Mouse (Mus musculus) forebrain, embryonic 12.5 days (tissue): ENCODE measurements around the gene Gipc2. TPM values are rescaled to one million over a fixed set of nuclear protein-coding genes. Genes with fewer than 3 reads are reported as not detected.
A peak's percentile ranks its signal among the peaks of the same experiment; 100 is the strongest.

Experiments used
- ATAC-seq: fragments of 200-750 bp; cut with Nextera tagmentation; 2 replicates; pipeline ENCODE4 v1.8.0; 2017; ENCODE audit warnings: moderate TSS enrichment; ENCODE audit not compliant: low FRiP score
- H3K27ac ChIP-seq: fragments of 300-500 bp; sonication (generic); 2 replicates; pipeline ENCODE4 v1.5.1; 2016; ENCODE audit warnings: mild to moderate bottlenecking
- H3K27me3 ChIP-seq: fragments of 300-500 bp; sonication (generic); 2 replicates; pipeline ENCODE4 v1.6.1; 2016; ENCODE audit warnings: mild to moderate bottlenecking
- H3K36me3 ChIP-seq: fragments of 300-500 bp; sonication (generic); replicated peaks from 2 replicates; pipeline ENCODE4 v1.6.1; 2016; ENCODE audit warnings: mild to moderate bottlenecking
- H3K4me1 ChIP-seq: fragments of 300-500 bp; sonication (generic); 2 replicates; pipeline ENCODE4 v1.6.1; 2016
- H3K4me2 ChIP-seq: fragments of 300-500 bp; sonication (generic); 2 replicates; pipeline ENCODE4 v1.6.1; 2016; ENCODE audit warnings: mild to moderate bottlenecking, moderate library complexity
- H3K4me3 ChIP-seq: fragments of 300-500 bp; sonication (generic); replicated peaks from 2 replicates; pipeline ENCODE4 v1.5.1; 2016; ENCODE audit warnings: mild to moderate bottlenecking
- H3K9ac ChIP-seq: fragments of 300-500 bp; sonication (generic); 2 replicates; pipeline ENCODE4 v1.6.1; 2016; ENCODE audit warnings: mild to moderate bottlenecking
- H3K9me3 ChIP-seq: fragments of 300-500 bp; sonication (generic); 2 replicates; pipeline ENCODE4 v1.6.1; 2016
- WGBS: fragments of 180-500 bp; shearing (Covaris S2); methylation state at CpG from one replicate; pipeline ENCODE4 v1.1.7; 2016; 5-methylcytosine and 5-hydroxymethylcytosine counted together
- polyA plus RNA-seq: library from polyadenylated mRNA; unstranded; fragments of >200 nt; fragmentation: Nextera tagmentation; extraction: Ambion mirVana; gene quantifications from 2 replicates; pipeline ENCODE4 v1.2.1, GENCODE M21; 2016

Gene Gipc2
- polyA plus RNA-seq, 1 experiment from 2014 or later, result 1.4 TPM

GRCm38 (mm10) chr3:152081381-152081780 is 84.6 kb downstream of the Gipc2 start:
- H3K27me3 ChIP-seq, result no peaks in the 10 kb centered on the region
- 98% methylated on average over 3 of the region's 3 CpGs for WGBS
- no peak overlapping the region for H3K4me2 ChIP-seq
- no peak for ATAC-seq
- H3K9me3 ChIP-seq, result no peaks in the 10 kb centered on the region
- H3K27ac ChIP-seq, result no peak overlapping the region
- no peaks in the 10 kb centered on the region for H3K36me3 ChIP-seq
- no peaks in the 10 kb centered on the region for H3K4me1 ChIP-seq
- no peak overlapping the region for H3K9ac ChIP-seq
- no peak overlapping the region for H3K4me3 ChIP-seq

GRCm38 (mm10) chr3:152076088-152076487 is 89.9 kb downstream of the Gipc2 start:
- Histone ChIP-seq H3K27ac (no peak overlapping the region), H3K4me1 (no peaks in the 10 kb centered on the region), H3K4me3 (no peak overlapping the region), H3K9me3 (no peaks in the 10 kb centered on the region), H3K27me3 (no peaks in the 10 kb centered on the region), H3K9ac (no peak overlapping the region), H3K36me3 (no peaks in the 10 kb centered on the region), H3K4me2 (no peak overlapping the region)
- WGBS, result 89% methylated on average over 7 of the region's 7 CpGs
- no peak for ATAC-seq

GRCm38 (mm10) chr3:152069001-152069400 is 97.0 kb downstream of the Gipc2 start:
- Histone ChIP-seq H3K9ac (no peak overlapping the region), H3K4me1 (no peaks in the 10 kb centered on the region), H3K36me3 (no peaks in the 10 kb centered on the region), H3K27ac (no peak overlapping the region), H3K4me2 (no peak overlapping the region), H3K27me3 (no peaks in the 10 kb centered on the region), H3K9me3 (no peaks in the 10 kb centered on the region), H3K4me3 (no peak overlapping the region)
- WGBS, result 86% methylated on average over 2 of the region's 2 CpGs
- ATAC-seq, result no peak

- ATAC-seq, result no peak
- Histone ChIP-seq H3K9me3 (no peaks in the 10 kb centered on the region), H3K4me2 (no peak overlapping the region), H3K9ac (no peak overlapping the region), H3K27ac (no peak overlapping the region), H3K27me3 (no peaks in the 10 kb centered on the region), H3K4me1 (no peaks in the 10 kb centered on the region), H3K36me3 (no peaks in the 10 kb centered on the region), H3K4me3 (no peak overlapping the region)
- 97% methylated on average over 1 of the region's 1 CpGs for WGBS
These were observed 97.7 kb downstream of the Gipc2 start for GRCm38 (mm10) chr3:152068311-152068710.

- Histone ChIP-seq H3K9ac (no peak overlapping the region), H3K9me3 (no peaks in the 10 kb centered on the region), H3K4me1 (no peaks in the 10 kb centered on the region), H3K4me3 (no peak overlapping the region), H3K27me3 (no peaks in the 10 kb centered on the region), H3K27ac (no peak overlapping the region), H3K36me3 (no peaks in the 10 kb centered on the region), H3K4me2 (peak overlapping the region; percentile 31)
- peak; percentile 36; the same call in 1 of the 2 replicates for ATAC-seq
- WGBS, result 37% methylated on average over 13 of the region's 13 CpGs
These were observed 99.3 kb downstream of the Gipc2 start for GRCm38 (mm10) chr3:152066696-152067095.

GRCm38 (mm10) chr3:152065806-152066205 is 100.2 kb downstream of the Gipc2 start:
- no peak overlapping the region for H3K9ac ChIP-seq
- H3K4me1 ChIP-seq, result no peaks in the 10 kb centered on the region
- no peak overlapping the region for H3K4me3 ChIP-seq
- H3K36me3 ChIP-seq, result no peaks in the 10 kb centered on the region
- no peaks in the 10 kb centered on the region for H3K9me3 ChIP-seq
- no peak for ATAC-seq
- no peaks in the 10 kb centered on the region for H3K27me3 ChIP-seq
- H3K27ac ChIP-seq, result no peak overlapping the region
- WGBS, result 63% methylated on average over 4 of the region's 4 CpGs
- no peak overlapping the region for H3K4me2 ChIP-seq

GRCm38 (mm10) chr3:152064166-152064565 is 101.9 kb downstream of the Gipc2 start:
- Histone ChIP-seq H3K27me3 (no peaks in the 10 kb centered on the region), H3K4me2 (no peak overlapping the region)
- WGBS, result 82% methylated on average over 2 of the region's 2 CpGs

GRCm38 (mm10) chr3:152062806-152063205 is 103.2 kb downstream of the Gipc2 start:
- ATAC-seq, result no peak
- Histone ChIP-seq H3K9ac (no peak overlapping the region), H3K27me3 (no peaks in the 10 kb centered on the region), H3K27ac (no peak overlapping the region), H3K4me2 (no peak overlapping the region), H3K4me3 (no peak overlapping the region), H3K9me3 (no peaks in the 10 kb centered on the region), H3K36me3 (no peaks in the 10 kb centered on the region), H3K4me1 (no peaks in the 10 kb centered on the region)
- WGBS, result 66% methylated on average over 3 of the region's 3 CpGs

More at GRCm38 (mm10) chr3:152064166-152064565, 101.9 kb downstream of the Gipc2 start:
- no peaks in the 10 kb centered on the region for H3K36me3 ChIP-seq
- no peak overlapping the region for H3K9ac ChIP-seq
- H3K4me3 ChIP-seq, result no peak overlapping the region
- no peak for ATAC-seq
- H3K27ac ChIP-seq, result no peak overlapping the region
- no peaks in the 10 kb centered on the region for H3K9me3 ChIP-seq
- H3K4me1 ChIP-seq, result no peaks in the 10 kb centered on the region

- Histone ChIP-seq H3K27me3 (no peaks in the 10 kb centered on the region), H3K4me1 (no peaks in the 10 kb centered on the region), H3K4me3 (no peak overlapping the region), H3K9me3 (no peaks in the 10 kb centered on the region), H3K9ac (no peak overlapping the region), H3K36me3 (no peaks in the 10 kb centered on the region), H3K27ac (no peak overlapping the region), H3K4me2 (no peak overlapping the region)
- no peak for ATAC-seq
- WGBS, result 90% methylated on average over 5 of the region's 5 CpGs
These were observed 104.9 kb downstream of the Gipc2 start for GRCm38 (mm10) chr3:152061145-152061544.

GRCm38 (mm10) chr3:152058235-152058634 is 107.8 kb downstream of the Gipc2 start:
- 74% methylated on average over 2 of the region's 2 CpGs for WGBS
- Histone ChIP-seq H3K9ac (no peak overlapping the region), H3K36me3 (no peaks in the 10 kb centered on the region), H3K27me3 (no peaks in the 10 kb centered on the region), H3K9me3 (no peaks in the 10 kb centered on the region), H3K4me2 (no peak overlapping the region), H3K4me1 (no peaks in the 10 kb centered on the region), H3K27ac (no peak overlapping the region), H3K4me3 (no peak overlapping the region)
- no peak for ATAC-seq

GRCm38 (mm10) chr3:152054260-152054659 is 111.8 kb downstream of the Gipc2 start:
- Histone ChIP-seq H3K9me3 (no peaks in the 10 kb centered on the region), H3K4me2 (no peak overlapping the region), H3K27me3 (no peaks in the 10 kb centered on the region), H3K4me3 (no peak overlapping the region), H3K36me3 (no peaks in the 10 kb centered on the region), H3K4me1 (no peaks in the 10 kb centered on the region), H3K27ac (no peak overlapping the region), H3K9ac (no peak overlapping the region)
- no peak for ATAC-seq
- WGBS, result 52% methylated on average over 4 of the region's 4 CpGs

- no peak overlapping the region for H3K9ac ChIP-seq
- H3K4me1 ChIP-seq, result no peaks in the 10 kb centered on the region
- no peaks in the 10 kb centered on the region for H3K9me3 ChIP-seq
- 91% methylated on average over 2 of the region's 2 CpGs for WGBS
- no peak overlapping the region for H3K4me3 ChIP-seq
- no peaks in the 10 kb centered on the region for H3K27me3 ChIP-seq
- no peak overlapping the region for H3K27ac ChIP-seq
- no peaks in the 10 kb centered on the region for H3K36me3 ChIP-seq
- H3K4me2 ChIP-seq, result no peak overlapping the region
- ATAC-seq, result no peak
These were observed 114.1 kb downstream of the Gipc2 start for GRCm38 (mm10) chr3:152051959-152052358.

GRCm38 (mm10) chr3:152047914-152048313 is 118.1 kb downstream of the Gipc2 start:
- ATAC-seq, result no peak
- Histone ChIP-seq H3K27me3 (no peaks in the 10 kb centered on the region), H3K9me3 (no peaks in the 10 kb centered on the region), H3K9ac (no peak overlapping the region), H3K27ac (no peak overlapping the region), H3K4me2 (no peak overlapping the region), H3K4me1 (no peaks in the 10 kb centered on the region), H3K4me3 (no peak overlapping the region), H3K36me3 (no peaks in the 10 kb centered on the region)

GRCm38 (mm10) chr3:152046895-152047294 is 119.1 kb downstream of the Gipc2 start:
- Histone ChIP-seq H3K9me3 (no peaks in the 10 kb centered on the region), H3K27ac (no peak overlapping the region)
- 92% methylated on average over 3 of the region's 3 CpGs for WGBS

More at GRCm38 (mm10) chr3:152046895-152047294, 119.1 kb downstream of the Gipc2 start:
- no peaks in the 10 kb centered on the region for H3K4me1 ChIP-seq
- no peak for ATAC-seq
- H3K4me2 ChIP-seq, result no peak overlapping the region
- no peaks in the 10 kb centered on the region for H3K27me3 ChIP-seq
- H3K36me3 ChIP-seq, result no peaks in the 10 kb centered on the region
- H3K9ac ChIP-seq, result no peak overlapping the region
- H3K4me3 ChIP-seq, result no peak overlapping the region
